Mouse (Mus musculus) G1E (cell line): ENCODE data around the gene Xpo5.

ENCODE experiments used
- CTCF ChIP-seq: IDR thresholded peaks from 2 replicates; pipeline ENCODE4 v1.5.1; 2012; ENCODE audit warnings: low read depth, low read length, inconsistent platforms, mixed read lengths
- GATA1 ChIP-seq: IDR thresholded peaks from 2 replicates; pipeline ENCODE4 v1.6.1; 2012; ENCODE audit warnings: borderline replicate concordance, low read length, inconsistent platforms, mixed read lengths
- POLR2AphosphoS5 ChIP-seq: IDR thresholded peaks from 2 replicates; pipeline ENCODE4 v1.6.1; 2012; ENCODE audit warnings: low read depth, low read length, inconsistent platforms; ENCODE audit not compliant: insufficient replicate concordance
- TAL1 ChIP-seq: conservative IDR thresholded peaks from 2 replicates; pipeline ENCODE4 v1.6.1; 2012; ENCODE audit warnings: low read depth, low read length, inconsistent platforms, mixed read lengths

DNA sequence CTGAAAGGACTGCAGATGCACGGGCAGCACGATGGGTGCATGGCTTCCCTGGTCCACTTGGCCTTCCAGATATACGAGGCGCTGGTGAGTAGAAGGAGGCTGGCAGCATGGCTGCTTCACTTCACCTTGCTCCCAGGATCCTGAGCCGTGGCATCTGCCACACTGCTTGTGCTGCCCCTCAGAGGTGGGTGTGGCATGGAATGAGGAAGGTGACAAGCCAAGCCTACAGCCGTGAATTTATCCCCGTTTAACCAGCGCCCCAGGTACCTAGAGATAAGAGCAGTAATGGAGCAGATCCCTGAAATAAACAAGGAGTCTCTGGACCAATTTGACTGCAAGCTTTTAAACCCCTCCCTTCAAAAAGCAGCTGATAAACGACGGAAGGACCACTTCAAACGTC lies 38.9 kb downstream of the Xpo5 start:
- TF ChIP-seq CTCF (no peak), POLR2AphosphoS5 (no peak), TAL1 (no peak), GATA1 (no peak)
